Mouse (Mus musculus) heart, adult 2 months (tissue): ENCODE measurements around the gene Skint7.
"Not testable (repeated sequence)": the region's sequence is repeated elsewhere in the genome, so short reads cannot be mapped to it uniquely, and the experiment has no call there.

Experiments
- CTCF ChIP-seq: fragments of 200-600 bp; IDR thresholded peaks from 2 replicates; pipeline ENCODE4 v1.8.1; 2022; ENCODE audit warnings: antibody characterized with exemption, mild to moderate bottlenecking, moderate library complexity
- EP300 ChIP-seq: fragments of 200-500 bp; IDR thresholded peaks from 2 replicates; pipeline ENCODE4 v1.6.1; 2011; ENCODE audit warnings: low read depth, low read length, control low read depth; ENCODE audit not compliant: insufficient read depth

GRCm38 (mm10) chr4:111963241-111963640 is 9.5 kb upstream of the Skint7 start:
- not testable (repeated sequence) for TF ChIP-seq EP300, CTCF
